In genomic region chr15:5743893-5744292, GRCm38 (mm10) we compare ENCODE assay signal across 16 mouse cellular contexts.
DNase-seq lines count a peak whose midpoint lies in the region; TF ChIP-seq lines count a peak whose summit lies in the region.
"Had no signal": no experiment of that assay in that cellular context is flagged by ENCODE, and none has a peak within 500 bp of the region (broad histone marks: within the 10 kb centered on the region; RNA-seq: fewer than 3 reads in every experiment).

No protein-coding gene starts in this region.

- H3K36me3 ChIP-seq in myocyte (ENCODE audit: control insufficient read depth, insufficient read depth), result no peaks in the 10 kb centered on the region
- H3K36me3 ChIP-seq: G1E had no signal

- no peaks in the 10 kb centered on the region for H3K79me2 ChIP-seq in myocyte (ENCODE audit: control insufficient read depth, insufficient read depth)

- no peak overlapping the region for H3ac ChIP-seq in myocyte (ENCODE audit: control insufficient read depth, insufficient read length)

- H3K4me2 ChIP-seq in myocyte (ENCODE audit: low read depth), result no peak overlapping the region

- no peaks in the 10 kb centered on the region for H3K27me3 ChIP-seq in myocyte (ENCODE audit: control insufficient read depth, insufficient read depth, insufficient read length)
- H3K27me3 ChIP-seq: CH12.LX, Patski had no signal

- TF ChIP-seq POLR2A in myocyte (IDR thresholded peaks at IDR 0.05; ENCODE audit: insufficient read length, low read depth), result no peak

- no peak overlapping the region for H3K4me3 ChIP-seq in myocyte

- no peak for DNase-seq in frontal cortex, postnatal 25 days (ENCODE audit: low spot score in 2 of 2)
- DNase-seq: adrenal gland, adult 2 months; adrenal gland, adult 8-10 months; adrenal gland, postnatal 10 days; adrenal gland, postnatal 14 days; adrenal gland, postnatal 25 days; adrenal gland, postnatal 36 days; B cell, adult 2 months; cerebellum, adult 11 months; cerebellum, adult 11-12 months; cerebellum, adult 18-20 months; cerebellum, adult 2 months had no signal

TF ChIP-seq in myocyte, 11 proteins besides CTCF, POLR2A, EP300 and RAD21:
- TF ChIP-seq MYOD1 (IDR thresholded peaks at IDR 0.05; ENCODE audit: control insufficient read depth in 1 of 3, insufficient read length in 2 of 3, low read depth in 2 of 3) (peak in 2 of 3 experiments; percentile 54 to 71), E2F4 (IDR thresholded peaks at IDR 0.05; ENCODE audit: insufficient read depth) (no peak)
